Mouse (Mus musculus) neural tube, embryonic 13.5 days (tissue): ENCODE results near the gene Pgap1. TPM values are rescaled to one million over a fixed set of nuclear protein-coding genes. Genes with fewer than 3 reads are reported as not detected.

Source experiments
- ATAC-seq: fragments of 200-750 bp; cut with Nextera tagmentation; 2 replicates; pipeline ENCODE4 v1.8.0; 2017; ENCODE audit warnings: low read depth, mild to moderate bottlenecking, moderate TSS enrichment, moderate library complexity
- H3K27ac ChIP-seq: fragments of 300-500 bp; sonication (generic); replicated peaks from 2 replicates; pipeline ENCODE4 v1.5.1; 2015; ENCODE audit warnings: moderate library complexity, mild to moderate bottlenecking, inconsistent platforms
- H3K27me3 ChIP-seq: fragments of 300-500 bp; sonication (generic); 2 replicates; pipeline ENCODE4 v1.6.1; 2015; ENCODE audit warnings: mild to moderate bottlenecking, inconsistent platforms
- H3K36me3 ChIP-seq: fragments of 300-500 bp; sonication (generic); 2 replicates; pipeline ENCODE4 v1.6.1; 2015; ENCODE audit warnings: mild to moderate bottlenecking, inconsistent platforms
- H3K4me1 ChIP-seq: fragments of 300-500 bp; sonication (generic); replicated peaks from 2 replicates; pipeline ENCODE4 v1.6.1; 2015; ENCODE audit warnings: inconsistent platforms
- H3K4me2 ChIP-seq: fragments of 300-500 bp; sonication (generic); 2 replicates; pipeline ENCODE4 v1.6.1; 2015; ENCODE audit warnings: inconsistent platforms, mild to moderate bottlenecking, moderate library complexity
- H3K4me3 ChIP-seq: fragments of 300-500 bp; sonication (generic); 2 replicates; pipeline ENCODE4 v1.5.1; 2015; ENCODE audit warnings: mild to moderate bottlenecking, inconsistent platforms
- H3K9ac ChIP-seq: fragments of 300-500 bp; sonication (generic); 2 replicates; pipeline ENCODE4 v1.6.1; 2015; ENCODE audit warnings: moderate library complexity, mild to moderate bottlenecking, inconsistent platforms
- H3K9me3 ChIP-seq: fragments of 300-500 bp; sonication (generic); 2 replicates; pipeline ENCODE4 v1.6.1; 2016; ENCODE audit warnings: inconsistent platforms
- WGBS: fragments of 180-500 bp; shearing (Covaris S2); methylation state at CpG from one replicate; pipeline ENCODE4 v1.1.7; 2015; 5-methylcytosine and 5-hydroxymethylcytosine counted together
- polyA plus RNA-seq: library from polyadenylated mRNA; unstranded; fragments of >200 nt; fragmentation: Nextera tagmentation; extraction: Ambion mirVana; gene quantifications from 2 replicates; pipeline ENCODE4 v1.2.1, GENCODE M21; 2015

Pgap1 gene
- polyA plus RNA-seq, 1 experiment from 2014 or later = 18.6 TPM

GRCm38 (mm10) chr1:54496254-54496653 lies 61.2 kb downstream of the Pgap1 start:
- Histone ChIP-seq H3K27me3 (no peaks in the 10 kb centered on the region), H3K9me3 (no peaks in the 10 kb centered on the region), H3K4me2 (no peak overlapping the region), H3K27ac (no peak overlapping the region), H3K9ac (no peak overlapping the region), H3K4me3 (no peak overlapping the region), H3K36me3 (peaks cover 44% of the 10 kb centered on the region), H3K4me1 (no peaks in the 10 kb centered on the region)
- 89% methylated on average over 1 of the region's 1 CpGs for WGBS
- ATAC-seq = no peak

- H3K9me3 ChIP-seq = no peaks in the 10 kb centered on the region
- no peak overlapping the region for H3K9ac ChIP-seq
- H3K27ac ChIP-seq = no peak overlapping the region
- 95% methylated on average over 3 of the region's 3 CpGs for WGBS
- ATAC-seq = no peak; the same call in 1 of the 2 replicates
- no peaks in the 10 kb centered on the region for H3K27me3 ChIP-seq
- no peaks in the 10 kb centered on the region for H3K4me1 ChIP-seq
- H3K4me3 ChIP-seq = no peak overlapping the region
- no peak overlapping the region for H3K4me2 ChIP-seq
- peaks cover 54% of the 10 kb centered on the region for H3K36me3 ChIP-seq
Observed at GRCm38 (mm10) chr1:54493496-54493895, 64.0 kb downstream of the Pgap1 start.

DNA sequence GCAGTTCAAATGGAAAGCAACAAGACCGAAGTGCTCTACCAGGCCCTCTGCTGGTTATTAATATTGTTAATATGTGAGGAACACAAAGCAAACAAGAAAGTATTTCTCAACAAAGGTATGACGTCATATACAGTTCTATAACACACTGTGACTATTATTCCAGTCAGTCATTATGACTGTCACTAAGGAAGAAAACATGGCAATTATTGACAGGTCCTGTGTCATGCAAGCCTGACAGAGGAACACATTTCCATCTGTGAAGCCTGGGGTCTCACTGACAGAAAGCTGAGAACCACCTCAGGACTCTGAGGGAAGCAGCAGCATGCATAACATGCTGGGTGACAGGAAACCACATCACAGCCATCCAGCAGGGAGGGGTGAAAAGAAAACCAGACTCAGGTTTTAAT lies 65.0 kb downstream of the Pgap1 start:
- Histone ChIP-seq H3K36me3 (peaks cover 64% of the 10 kb centered on the region), H3K4me1 (no peaks in the 10 kb centered on the region), H3K4me3 (no peak overlapping the region), H3K9me3 (no peaks in the 10 kb centered on the region), H3K9ac (no peak overlapping the region), H3K27ac (no peak overlapping the region), H3K4me2 (no peak overlapping the region), H3K27me3 (no peaks in the 10 kb centered on the region)
- 89% methylated on average over 2 of the region's 2 CpGs for WGBS
- no peak for ATAC-seq

GRCm38 (mm10) chr1:54484744-54485420 lies 72.6 kb downstream of the Pgap1 start:
- Histone ChIP-seq H3K9ac (no peak overlapping the region), H3K27me3 (no peaks in the 10 kb centered on the region), H3K4me1 (no peaks in the 10 kb centered on the region), H3K4me2 (no peak overlapping the region), H3K4me3 (no peak overlapping the region), H3K9me3 (no peaks in the 10 kb centered on the region), H3K27ac (no peak overlapping the region), H3K36me3 (peaks cover 66% of the 10 kb centered on the region)
- no peak for ATAC-seq
- WGBS = 91% methylated on average over 3 of the region's 3 CpGs

DNA sequence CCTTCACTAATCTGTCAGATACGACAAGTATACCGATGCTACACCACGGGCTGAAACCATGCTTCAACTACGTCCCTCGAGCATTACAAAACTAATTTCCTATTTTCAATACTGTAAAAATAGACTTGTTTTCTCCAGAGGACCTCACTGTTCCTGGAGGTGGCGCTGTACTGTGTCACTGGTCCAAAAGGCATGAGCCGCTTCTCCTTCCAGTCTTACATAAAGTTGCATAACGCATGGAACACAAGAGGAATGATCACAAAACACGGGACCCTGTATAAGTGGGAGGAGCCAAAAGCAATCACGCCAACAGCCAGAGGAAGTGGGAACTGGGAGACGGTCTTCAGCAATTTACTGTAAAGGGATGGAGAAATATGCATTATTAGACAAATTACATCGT lies 77.0 kb downstream of the Pgap1 start:
- H3K4me3 ChIP-seq = no peak overlapping the region
- no peaks in the 10 kb centered on the region for H3K9me3 ChIP-seq
- H3K27me3 ChIP-seq = no peaks in the 10 kb centered on the region
- H3K27ac ChIP-seq = no peak overlapping the region
- no peak overlapping the region for H3K4me2 ChIP-seq
- H3K9ac ChIP-seq = no peak overlapping the region
- H3K4me1 ChIP-seq = no peaks in the 10 kb centered on the region
- ATAC-seq = no peak
- 96% methylated on average over 12 of the region's 12 CpGs for WGBS
- H3K36me3 ChIP-seq = peaks cover 49% of the 10 kb centered on the region

GRCm38 (mm10) chr1:54468662-54469061 lies 88.8 kb downstream of the Pgap1 start:
- Histone ChIP-seq H3K4me2 (no peak overlapping the region), H3K4me1 (no peaks in the 10 kb centered on the region), H3K27ac (no peak overlapping the region), H3K9ac (no peak overlapping the region), H3K4me3 (no peak overlapping the region), H3K27me3 (no peaks in the 10 kb centered on the region), H3K9me3 (no peaks in the 10 kb centered on the region), H3K36me3 (peaks cover 3% of the 10 kb centered on the region; the same call in 1 of the 2 replicates)
- no peak for ATAC-seq

- WGBS = 93% methylated on average over 1 of the region's 1 CpGs
- no peaks in the 10 kb centered on the region for H3K27me3 ChIP-seq
- no peak for ATAC-seq
- peaks cover 3% of the 10 kb centered on the region; the same call in 1 of the 2 replicates for H3K36me3 ChIP-seq
- no peak overlapping the region for H3K4me3 ChIP-seq
- H3K27ac ChIP-seq = no peak overlapping the region
- H3K4me1 ChIP-seq = no peaks in the 10 kb centered on the region
- H3K9me3 ChIP-seq = no peaks in the 10 kb centered on the region
- no peak overlapping the region for H3K9ac ChIP-seq
- H3K4me2 ChIP-seq = no peak overlapping the region
Observed at GRCm38 (mm10) chr1:54467366-54467765, 90.1 kb downstream of the Pgap1 start.

- Histone ChIP-seq H3K9me3 (no peaks in the 10 kb centered on the region), H3K27ac (no peak overlapping the region), H3K4me2 (no peak overlapping the region), H3K36me3 (no peaks in the 10 kb centered on the region), H3K9ac (no peak overlapping the region), H3K4me1 (no peaks in the 10 kb centered on the region), H3K4me3 (no peak overlapping the region), H3K27me3 (no peaks in the 10 kb centered on the region)
- WGBS = 82% methylated on average over 2 of the region's 2 CpGs
- ATAC-seq = no peak
Observed at GRCm38 (mm10) chr1:54452116-54452515, 105.4 kb downstream of the Pgap1 start.

DNA sequence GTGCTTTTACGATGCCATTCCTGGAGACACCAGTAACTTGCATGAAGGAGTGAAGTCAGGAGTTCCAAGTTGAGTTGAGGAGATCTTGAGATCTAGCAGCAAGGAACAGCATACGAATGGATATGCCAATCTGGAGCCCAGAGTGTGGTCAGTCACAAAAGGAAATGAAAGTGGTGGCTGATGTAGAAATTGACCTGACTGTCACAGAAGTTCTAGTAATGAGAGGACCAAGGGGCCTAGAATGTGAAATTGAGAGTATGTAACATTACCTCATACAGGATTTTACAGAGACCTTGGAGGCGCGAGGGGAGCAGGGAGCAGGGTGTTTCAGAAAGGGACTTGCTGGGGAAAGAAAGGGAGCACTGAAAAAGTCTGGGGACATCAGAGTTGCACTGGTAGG lies 108.7 kb downstream of the Pgap1 start:
- H3K27me3 ChIP-seq = 0 out of 2 replicates have a peak, but pooled peaks cover 2% of the 10 kb centered on the region
- H3K4me2 ChIP-seq = no peak overlapping the region
- H3K9ac ChIP-seq = no peak overlapping the region
- ATAC-seq = no peak
- no peak overlapping the region for H3K4me3 ChIP-seq
- H3K27ac ChIP-seq = no peak overlapping the region
- no peaks in the 10 kb centered on the region for H3K36me3 ChIP-seq
- H3K4me1 ChIP-seq = no peaks in the 10 kb centered on the region
- H3K9me3 ChIP-seq = no peaks in the 10 kb centered on the region
- 84% methylated on average over 4 of the region's 4 CpGs for WGBS

- no peak overlapping the region for H3K27ac ChIP-seq
Observed at GRCm38 (mm10) chr1:54443641-54444040, 113.8 kb downstream of the Pgap1 start.

DNA sequence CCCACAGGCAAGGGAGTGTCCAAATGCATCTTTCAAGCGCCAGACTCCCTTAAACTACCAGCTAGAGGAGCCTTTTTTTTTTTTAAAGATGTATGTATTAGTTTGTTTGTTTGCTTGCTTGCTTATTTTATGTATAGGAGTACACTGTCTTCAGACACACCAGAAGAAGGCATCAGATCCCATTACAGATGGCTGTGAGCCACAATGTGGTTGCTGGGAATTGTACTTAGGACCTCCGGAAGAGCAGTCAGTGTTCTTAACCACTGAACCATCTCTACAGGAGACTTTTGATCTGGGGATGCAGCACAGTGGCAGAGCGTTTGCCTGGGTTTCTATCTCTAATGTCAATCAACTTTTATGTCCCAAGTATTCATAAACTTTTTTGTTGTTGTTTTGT lies 118.4 kb downstream of the Pgap1 start:
- H3K4me3 ChIP-seq = peak overlapping the region; percentile 67
- no peak overlapping the region for H3K27ac ChIP-seq
- H3K4me1 ChIP-seq = peaks cover 26% of the 10 kb centered on the region
- peak overlapping the region; percentile 87 for H3K4me2 ChIP-seq
- peak; percentile 8; the same call in 1 of the 2 replicates for ATAC-seq
- no peaks in the 10 kb centered on the region; the same call in 1 of the 2 replicates for H3K27me3 ChIP-seq
- H3K36me3 ChIP-seq = peaks cover under 1% of the 10 kb centered on the region; the same call in 1 of the 2 replicates
- 53% methylated on average over 3 of the region's 3 CpGs for WGBS
- H3K9me3 ChIP-seq = no peaks in the 10 kb centered on the region
- peak overlapping the region; percentile 83 for H3K9ac ChIP-seq

More at GRCm38 (mm10) chr1:54443641-54444040, 113.8 kb downstream of the Pgap1 start:
- no peak overlapping the region for H3K9ac ChIP-seq
- peaks cover 2% of the 10 kb centered on the region; the same call in 1 of the 2 replicates for H3K27me3 ChIP-seq
- no peaks in the 10 kb centered on the region for H3K9me3 ChIP-seq
- H3K36me3 ChIP-seq = no peaks in the 10 kb centered on the region
- no peak overlapping the region for H3K4me2 ChIP-seq
- WGBS = 56% methylated on average over 7 of the region's 7 CpGs
- no peak overlapping the region for H3K4me3 ChIP-seq
- H3K4me1 ChIP-seq = peaks cover 4% of the 10 kb centered on the region; the same call in 1 of the 2 replicates
- no peak for ATAC-seq

DNA sequence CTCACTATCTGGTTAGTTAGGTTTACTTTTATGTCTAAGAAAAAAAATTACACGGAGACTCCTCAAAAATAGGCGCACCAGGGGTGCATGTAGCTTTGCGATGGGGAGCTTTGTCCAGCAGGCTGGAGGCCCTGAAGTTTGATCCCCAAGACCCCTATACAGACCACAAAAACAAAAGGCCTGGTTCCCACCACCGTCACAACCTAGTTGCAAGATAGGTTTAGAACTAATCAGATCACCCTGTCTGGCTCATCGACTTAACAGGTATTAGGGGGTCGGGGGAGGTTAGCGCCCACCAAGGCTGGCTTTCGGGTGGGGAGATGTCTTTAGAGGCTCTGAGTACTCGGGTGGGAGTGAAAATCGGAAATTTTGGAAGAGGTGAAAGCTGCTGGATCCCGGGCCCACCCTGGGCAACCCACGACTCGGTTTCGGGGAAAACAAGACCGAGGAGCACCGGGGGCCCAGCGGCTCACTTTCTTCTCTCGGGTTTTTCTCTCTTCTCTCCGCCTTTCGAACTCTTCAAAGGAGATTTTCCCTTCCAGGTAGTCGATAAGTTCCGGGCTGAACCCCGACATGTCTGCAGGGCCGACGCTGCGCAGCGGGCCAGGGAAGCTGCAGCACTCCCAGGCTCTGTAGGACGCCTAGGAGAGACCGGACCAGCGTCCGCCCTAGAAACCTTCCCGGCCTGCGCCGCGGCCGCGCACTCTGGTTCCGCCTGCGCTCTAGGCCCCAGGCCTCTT lies 119.0 kb downstream of the Pgap1 start, which contains the start of gene Gtf3c3:
Gene Gtf3c3 (minus strand): TSS at position 632 of the 740 bp plus-strand sequence.
- H3K9me3 ChIP-seq = no peaks in the 10 kb centered on the region
- peak within 1 kb of the TSS; percentile 67 for H3K4me3 ChIP-seq
- no peaks in the 10 kb centered on the region; the same call in 1 of the 2 replicates for H3K27me3 ChIP-seq
- WGBS = 4% methylated on average over 39 of the region's 39 CpGs
- peak within 1 kb of the TSS; percentile 87 for H3K4me2 ChIP-seq
- peak; percentile 100 for ATAC-seq
- H3K36me3 ChIP-seq = peaks cover 5% of the 10 kb centered on the region
- peak within 1 kb of the TSS; percentile 83 for H3K9ac ChIP-seq
- peaks cover 26% of the 10 kb centered on the region for H3K4me1 ChIP-seq
- no peak within 1 kb of the TSS for H3K27ac ChIP-seq
